Mouse (Mus musculus) embryonic facial prominence, embryonic 10.5 days (tissue): ENCODE data around the gene Gpr19. TPM values are rescaled to one million over a fixed set of nuclear protein-coding genes. Genes with fewer than 3 reads are reported as not detected.
A peak's percentile ranks its signal among the peaks of the same experiment; 100 is the strongest.

ENCODE experiments used
- DNase-seq: peaks from one replicate; pipeline ENCODE4 v3.0.0-alpha.2; 2017; ENCODE audit warnings: low spot score
- H3K27ac ChIP-seq: fragments of 300-500 bp; sonication (generic); replicated peaks from 2 replicates; pipeline ENCODE4 v1.5.1; 2016; ENCODE audit warnings: mild to moderate bottlenecking
- H3K27me3 ChIP-seq: fragments of 300-500 bp; sonication (generic); replicated peaks from 2 replicates; pipeline ENCODE4 v1.6.1; 2016; ENCODE audit warnings: low read depth, mild to moderate bottlenecking; ENCODE audit not compliant: poor library complexity, severe bottlenecking
- H3K36me3 ChIP-seq: fragments of 300-500 bp; sonication (generic); replicated peaks from 2 replicates; pipeline ENCODE4 v1.6.1; 2016; ENCODE audit warnings: mild to moderate bottlenecking, moderate library complexity
- H3K4me1 ChIP-seq: fragments of 300-500 bp; sonication (generic); 2 replicates; pipeline ENCODE4 v1.6.1; 2016
- H3K4me3 ChIP-seq: fragments of 300-500 bp; sonication (generic); 2 replicates; pipeline ENCODE4 v1.5.1; 2016; ENCODE audit warnings: mild to moderate bottlenecking, moderate library complexity
- H3K9me3 ChIP-seq: fragments of 300-500 bp; sonication (generic); 2 replicates; pipeline ENCODE4 v1.6.1; 2016; ENCODE audit warnings: mild to moderate bottlenecking
- WGBS: fragments of 180-500 bp; shearing (Covaris S2); methylation state at CpG from one replicate; pipeline ENCODE4 v1.1.7; 2016; 5-methylcytosine and 5-hydroxymethylcytosine counted together
- polyA plus RNA-seq: library from polyadenylated mRNA; unstranded; fragments of >200 nt; fragmentation: Nextera tagmentation; extraction: Ambion mirVana; gene quantifications from 2 replicates; pipeline ENCODE4 v1.2.1, GENCODE M21; 2016

Gpr19 gene
- polyA plus RNA-seq, 1 experiment from 2014 or later = 14.5 TPM

DNA sequence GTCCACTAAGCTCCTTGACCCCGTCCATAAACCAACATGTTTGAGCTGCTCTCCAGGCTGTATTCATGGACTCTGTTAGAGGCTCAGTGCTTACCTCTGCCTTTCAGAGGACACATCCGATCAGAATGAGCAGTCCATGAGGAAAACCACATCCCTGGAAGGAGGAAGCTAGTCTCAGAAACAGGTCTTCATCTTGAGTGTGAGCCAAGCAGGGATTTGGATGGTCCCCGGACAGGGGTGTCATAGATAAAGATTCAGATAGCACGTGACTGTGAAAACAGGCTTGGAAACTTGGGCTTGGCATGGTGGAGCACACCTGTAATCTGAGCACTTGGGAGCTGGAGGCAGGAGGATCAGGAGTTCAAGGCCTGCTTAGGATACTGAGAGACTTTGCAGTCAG is 31.5 kb upstream of the Gpr19 start:
- no peaks in the 10 kb centered on the region for H3K27me3 ChIP-seq
- H3K36me3 ChIP-seq = no peaks in the 10 kb centered on the region; the same call in 1 of the 2 replicates
- peak overlapping the region; percentile 98 for H3K27ac ChIP-seq
- H3K4me1 ChIP-seq = peaks cover 48% of the 10 kb centered on the region
- H3K4me3 ChIP-seq = peak overlapping the region; percentile 68
- no peaks in the 10 kb centered on the region for H3K9me3 ChIP-seq
- 61% methylated on average over 4 of the region's 4 CpGs for WGBS
- DNase-seq = peak; percentile 17

DNA sequence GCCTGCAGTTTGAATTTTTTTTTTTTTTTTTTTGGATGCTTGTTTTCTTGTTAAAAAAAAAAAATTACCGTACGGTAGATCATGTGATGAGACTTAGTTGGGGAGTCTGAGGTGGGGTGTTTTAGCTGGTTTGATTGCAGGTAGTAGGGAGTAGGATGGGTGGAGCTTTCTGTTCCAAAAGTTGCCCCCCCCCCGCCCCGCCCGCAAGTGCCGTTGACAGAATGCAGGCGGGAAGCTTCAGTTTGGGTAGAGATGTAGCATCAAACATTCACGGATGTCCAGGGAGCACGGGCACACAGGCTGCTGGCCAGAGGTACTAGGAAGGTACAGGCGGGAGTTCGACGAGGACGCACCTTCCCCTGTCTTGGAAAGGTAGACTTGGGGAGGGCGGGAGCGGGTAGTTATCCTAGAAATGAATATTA is 30.5 kb upstream of the Gpr19 start:
- no peaks in the 10 kb centered on the region for H3K27me3 ChIP-seq
- H3K4me3 ChIP-seq = peak overlapping the region; percentile 68
- WGBS = 1% methylated on average over 15 of the region's 15 CpGs
- DNase-seq = no peak
- peaks cover 7% of the 10 kb centered on the region; the same call in 1 of the 2 replicates for H3K36me3 ChIP-seq
- H3K27ac ChIP-seq = peak overlapping the region; percentile 98
- H3K9me3 ChIP-seq = no peaks in the 10 kb centered on the region
- peaks cover 51% of the 10 kb centered on the region for H3K4me1 ChIP-seq

DNA sequence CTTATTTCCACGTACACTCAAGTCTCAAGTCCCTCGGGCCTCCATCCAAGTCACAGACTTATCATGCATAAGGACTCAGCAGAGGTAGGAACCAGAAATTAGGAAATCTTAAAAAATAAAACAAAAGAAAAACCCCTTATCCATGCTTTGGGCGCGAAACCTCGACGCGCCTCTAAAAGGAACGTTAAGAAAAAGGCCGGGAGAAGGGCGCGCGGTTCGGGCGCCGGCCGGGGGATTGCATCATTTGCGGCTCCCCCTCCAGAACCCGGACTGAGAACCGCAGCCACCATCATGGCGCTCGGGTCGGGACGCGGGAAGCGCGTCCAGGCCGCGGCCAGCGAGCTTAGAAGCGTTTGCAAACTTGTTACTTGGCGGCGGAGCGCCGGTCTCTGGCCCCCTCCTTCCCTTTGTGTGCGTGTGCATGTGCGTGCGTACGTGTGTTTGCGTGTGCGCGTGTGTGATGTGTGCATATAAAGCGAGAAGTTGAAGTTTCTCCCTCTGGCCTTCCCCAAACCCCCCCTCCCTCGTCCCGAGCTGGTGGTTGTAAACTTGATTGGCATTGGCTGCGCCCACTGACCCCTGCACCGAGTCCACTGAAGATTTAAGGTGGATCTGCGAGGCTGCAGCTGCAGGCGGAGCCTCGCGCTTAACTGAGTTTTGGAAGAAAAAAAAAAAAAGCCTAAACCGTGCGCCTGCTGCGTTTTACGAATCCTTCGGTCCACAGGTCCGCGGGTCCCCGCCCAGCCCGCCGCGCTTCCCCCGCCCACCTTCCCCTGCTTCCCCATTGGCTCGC is 29.9 kb upstream of the Gpr19 start:
- peak; percentile 95 for DNase-seq

DNA sequence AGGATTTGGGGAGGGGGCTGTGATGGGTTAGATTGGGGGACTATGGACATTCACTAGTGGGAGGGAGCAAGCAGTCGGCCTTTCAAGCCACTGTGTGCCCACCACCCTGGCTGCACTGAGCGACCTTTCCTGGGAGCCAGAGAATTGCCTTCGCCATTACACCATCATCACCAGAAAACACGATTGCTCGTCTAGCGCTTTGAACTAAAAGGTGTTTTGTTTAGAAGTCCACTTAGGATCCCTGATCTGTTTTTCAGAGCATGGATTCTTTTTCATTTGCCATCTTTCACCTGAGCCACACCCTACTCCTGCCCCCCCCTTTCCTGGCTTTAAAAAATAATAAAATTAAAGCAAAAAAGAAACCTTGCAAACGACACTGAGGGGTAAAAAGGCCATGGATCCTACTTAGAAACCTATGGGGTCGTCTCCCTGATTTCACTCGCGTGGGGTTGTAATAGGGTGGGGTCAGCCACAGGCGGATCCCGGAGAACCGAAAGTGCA is 29.3 kb upstream of the Gpr19 start:
- H3K9me3 ChIP-seq = no peaks in the 10 kb centered on the region
- H3K27me3 ChIP-seq = no peaks in the 10 kb centered on the region
- peaks cover 17% of the 10 kb centered on the region for H3K36me3 ChIP-seq
- DNase-seq = no peak
- H3K4me3 ChIP-seq = peak overlapping the region; percentile 68
- H3K27ac ChIP-seq = peak overlapping the region; percentile 98
- peaks cover 61% of the 10 kb centered on the region for H3K4me1 ChIP-seq
- under 1% methylated on average over 13 of the region's 13 CpGs for WGBS

More for the DNA sequence above, 29.9 kb upstream of the Gpr19 start:
- H3K4me3 ChIP-seq = peak overlapping the region; percentile 68
- H3K27ac ChIP-seq = peak overlapping the region; percentile 98
- H3K36me3 ChIP-seq = peaks cover 11% of the 10 kb centered on the region; the same call in 1 of the 2 replicates
- H3K9me3 ChIP-seq = no peaks in the 10 kb centered on the region
- no peaks in the 10 kb centered on the region for H3K27me3 ChIP-seq
- WGBS = under 1% methylated on average over 63 of the region's 63 CpGs
- peaks cover 55% of the 10 kb centered on the region for H3K4me1 ChIP-seq

- no peaks in the 10 kb centered on the region for H3K27me3 ChIP-seq
- peaks cover 68% of the 10 kb centered on the region for H3K4me1 ChIP-seq
- DNase-seq = peak; percentile 77
- peak overlapping the region; percentile 68 for H3K4me3 ChIP-seq
- H3K9me3 ChIP-seq = no peaks in the 10 kb centered on the region
- WGBS = under 1% methylated on average over 63 of the region's 63 CpGs
- H3K36me3 ChIP-seq = peaks cover 23% of the 10 kb centered on the region
- peak overlapping the region; percentile 98 for H3K27ac ChIP-seq
Measured at GRCm38 (mm10) chr6:134926803-134927594, 28.6 kb upstream of the Gpr19 start.

GRCm38 (mm10) chr6:134926338-134926705 is 27.9 kb upstream of the Gpr19 start:
- 20% methylated on average over 3 of the region's 3 CpGs for WGBS
- no peaks in the 10 kb centered on the region for H3K27me3 ChIP-seq
- H3K4me3 ChIP-seq = peak overlapping the region; percentile 68
- DNase-seq = no peak
- peaks cover 73% of the 10 kb centered on the region for H3K4me1 ChIP-seq
- H3K36me3 ChIP-seq = peaks cover 25% of the 10 kb centered on the region
- no peaks in the 10 kb centered on the region for H3K9me3 ChIP-seq
- peak overlapping the region; percentile 98 for H3K27ac ChIP-seq

- WGBS = 71% methylated on average over 4 of the region's 4 CpGs
- H3K4me3 ChIP-seq = peak overlapping the region; percentile 68; the same call in 1 of the 2 replicates
- no peaks in the 10 kb centered on the region for H3K27me3 ChIP-seq
- H3K36me3 ChIP-seq = peaks cover 25% of the 10 kb centered on the region
- peaks cover 69% of the 10 kb centered on the region for H3K4me1 ChIP-seq
- H3K27ac ChIP-seq = no peak overlapping the region
- H3K9me3 ChIP-seq = no peaks in the 10 kb centered on the region
- no peak for DNase-seq
Measured at GRCm38 (mm10) chr6:134925673-134926337, 27.4 kb upstream of the Gpr19 start.

GRCm38 (mm10) chr6:134924262-134924661 is 25.9 kb upstream of the Gpr19 start:
- Histone ChIP-seq H3K9me3 (no peaks in the 10 kb centered on the region), H3K4me3 (no peak overlapping the region), H3K27ac (no peak overlapping the region), H3K36me3 (peaks cover 25% of the 10 kb centered on the region), H3K27me3 (no peaks in the 10 kb centered on the region), H3K4me1 (peaks cover 59% of the 10 kb centered on the region)
- 84% methylated on average over 3 of the region's 3 CpGs for WGBS
- DNase-seq = no peak

DNA sequence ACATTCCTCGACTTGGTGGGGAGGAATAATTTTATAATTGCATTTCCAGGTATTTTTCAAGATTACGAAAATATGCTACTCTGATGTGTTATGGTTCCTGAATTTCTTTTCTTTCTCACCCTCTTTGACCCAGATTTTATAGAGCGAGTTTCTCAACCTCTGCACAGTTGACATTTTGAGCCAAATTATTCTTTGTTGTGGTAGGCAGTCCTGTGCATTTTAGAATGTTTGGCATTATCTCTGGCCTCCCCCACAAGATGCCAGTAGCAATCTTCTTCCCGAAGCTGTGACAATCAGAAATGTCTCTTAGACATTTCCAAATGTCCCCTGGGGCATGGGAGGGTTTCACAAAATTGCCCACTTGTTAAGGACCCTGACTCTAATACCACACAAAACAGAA is 25.3 kb upstream of the Gpr19 start:
- 73% methylated on average over 4 of the region's 4 CpGs for WGBS
- Histone ChIP-seq H3K9me3 (no peaks in the 10 kb centered on the region), H3K4me3 (no peak overlapping the region), H3K4me1 (peaks cover 63% of the 10 kb centered on the region), H3K27me3 (peaks cover 3% of the 10 kb centered on the region), H3K36me3 (peaks cover 25% of the 10 kb centered on the region), H3K27ac (no peak overlapping the region)
- no peak for DNase-seq

DNA sequence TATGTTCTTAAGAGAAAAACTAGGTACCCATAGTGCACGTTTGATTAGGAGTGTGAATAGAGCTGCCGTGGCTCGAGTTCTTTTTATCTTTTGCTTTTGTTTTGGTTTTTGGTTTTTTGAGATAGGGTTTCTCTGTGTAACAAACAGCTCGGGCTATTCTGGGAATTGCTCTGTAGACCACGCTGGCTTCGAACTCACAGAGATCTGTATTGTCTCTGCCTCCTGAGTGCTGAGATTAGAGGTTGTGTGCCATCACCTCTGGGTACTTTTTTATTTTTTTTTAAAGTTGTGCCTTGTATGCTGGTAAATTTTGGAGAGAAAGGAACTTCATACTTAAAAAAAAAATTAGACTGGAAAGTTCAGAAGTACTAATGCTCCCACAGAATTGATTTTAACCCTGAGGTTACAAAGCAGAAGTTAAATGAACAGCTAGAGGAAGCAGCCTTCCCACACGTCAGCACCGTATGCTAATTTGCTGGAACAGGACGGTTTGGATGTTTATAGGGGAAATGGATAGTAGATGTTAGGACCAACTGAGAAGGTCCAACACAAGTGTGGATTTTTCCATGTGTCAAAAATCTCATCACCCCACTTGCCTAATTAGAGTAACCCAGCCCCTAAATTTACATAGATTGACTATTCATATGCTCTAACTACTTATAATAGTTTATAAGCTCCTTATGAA is 24.3 kb upstream of the Gpr19 start:
- no peak overlapping the region for H3K27ac ChIP-seq
- H3K4me3 ChIP-seq = peak overlapping the region; percentile 95
- H3K36me3 ChIP-seq = peaks cover 25% of the 10 kb centered on the region
- H3K4me1 ChIP-seq = peaks cover 63% of the 10 kb centered on the region
- WGBS = 62% methylated on average over 9 of the region's 9 CpGs
- peaks cover 13% of the 10 kb centered on the region for H3K27me3 ChIP-seq
- no peaks in the 10 kb centered on the region for H3K9me3 ChIP-seq
- no peak for DNase-seq

DNA sequence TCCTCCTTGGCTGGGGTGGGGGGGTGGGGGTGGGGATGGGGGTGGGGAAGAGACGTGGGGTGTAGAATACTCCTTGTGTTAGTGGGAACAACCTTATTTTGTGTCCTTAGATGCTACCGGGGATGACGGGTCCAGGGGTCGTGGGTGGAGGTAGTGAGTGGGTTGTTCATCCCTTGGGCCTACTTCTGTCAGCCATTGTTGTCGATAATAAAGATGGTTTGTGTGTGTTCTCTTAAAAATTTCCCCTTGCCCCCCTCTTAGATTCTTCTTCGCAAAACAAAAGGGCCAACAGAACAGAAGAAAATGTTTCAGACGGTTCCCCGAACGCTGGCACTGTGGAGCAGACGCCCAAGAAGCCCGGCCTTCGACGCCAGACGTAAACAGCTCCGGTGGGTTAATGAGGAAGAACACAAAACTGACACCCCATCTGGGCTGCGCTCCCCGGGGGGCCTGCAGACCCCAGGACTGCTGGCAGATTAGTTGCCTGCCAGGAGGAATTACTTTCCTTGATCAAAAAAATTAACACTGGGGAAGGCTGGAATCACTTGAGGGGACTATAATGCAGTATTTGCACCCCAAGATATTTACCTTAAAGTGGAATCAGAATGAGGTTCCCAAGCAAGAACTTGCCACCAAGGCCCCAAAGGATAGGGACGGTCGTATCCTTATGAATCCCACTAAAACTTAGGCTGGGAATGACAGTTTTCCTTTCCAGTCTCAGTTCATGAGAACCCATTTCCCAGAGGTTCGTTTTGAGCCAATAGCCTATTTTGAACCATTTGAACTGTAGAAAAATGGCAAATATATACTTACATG is 23.5 kb upstream of the Gpr19 start:
- WGBS = 10% methylated on average over 20 of the region's 20 CpGs
- Histone ChIP-seq H3K9me3 (no peaks in the 10 kb centered on the region), H3K27ac (peak overlapping the region; percentile 98), H3K4me1 (peaks cover 61% of the 10 kb centered on the region), H3K4me3 (peak overlapping the region; percentile 95), H3K36me3 (peaks cover 25% of the 10 kb centered on the region), H3K27me3 (peaks cover 14% of the 10 kb centered on the region)
- no peak for DNase-seq
